Mouse (Mus musculus) kidney, postnatal 14 days (tissue): ENCODE measurements at regions not wholly inside any gene's neighbourhood (a gene's known extent, or its start where the extent isn't known, plus 50 kb on each side); places are given as distances from the start of the nearest gene placed in this dataset.
A peak's percentile ranks its signal among the peaks of the same experiment; 100 is the strongest.

Source experiments
- DNase-seq: peaks from one replicate; pipeline ENCODE4 v3.0.0; 2022; ENCODE audit warnings: mixed read lengths

DNA sequence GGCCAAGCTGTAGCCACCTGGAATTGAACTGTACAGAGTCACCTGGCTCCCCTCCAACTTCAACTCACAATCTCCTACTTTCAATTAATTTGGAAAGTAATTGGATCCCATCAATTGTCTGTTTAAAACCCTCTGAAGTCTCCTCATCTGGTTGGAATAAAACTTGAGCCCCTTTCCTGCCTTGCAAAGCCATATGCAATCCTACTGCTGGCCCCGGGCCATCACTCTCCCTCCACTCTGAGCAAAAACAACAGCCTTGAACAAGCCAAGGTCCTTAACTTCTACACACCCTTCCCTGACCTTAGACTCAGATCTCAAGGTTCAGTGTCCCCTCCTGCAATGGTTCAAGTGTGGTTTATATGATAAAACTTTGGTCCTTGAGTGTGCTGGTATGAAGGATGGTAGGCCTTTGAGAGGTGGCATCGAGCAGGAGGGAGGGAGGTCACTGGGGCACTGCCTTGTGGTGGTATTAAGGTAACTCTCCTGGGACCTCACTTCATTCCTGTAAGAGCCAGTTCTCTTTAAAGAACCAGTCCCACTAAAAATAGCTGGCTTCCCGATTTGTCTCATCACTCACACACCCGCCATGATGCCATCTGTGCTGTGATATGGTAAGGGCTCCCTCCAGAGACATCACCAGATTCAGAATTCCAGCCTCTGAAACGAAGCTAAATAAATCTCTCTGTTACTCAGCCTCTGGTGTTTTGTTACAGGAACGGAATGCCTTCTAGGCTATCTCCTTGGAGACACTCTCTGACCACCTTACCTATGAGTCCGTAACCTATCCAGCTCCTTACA is 112.0 kb upstream of the Zmiz1 start:
- DNase-seq: no peak

GRCm38 (mm10) chr14:25350282-25350964 is 108.6 kb upstream of the Zmiz1 start:
- no peak for DNase-seq

GRCm38 (mm10) chr14:25353804-25354203 is 105.2 kb upstream of the Zmiz1 start:
- peak; percentile 64 for DNase-seq

DNA sequence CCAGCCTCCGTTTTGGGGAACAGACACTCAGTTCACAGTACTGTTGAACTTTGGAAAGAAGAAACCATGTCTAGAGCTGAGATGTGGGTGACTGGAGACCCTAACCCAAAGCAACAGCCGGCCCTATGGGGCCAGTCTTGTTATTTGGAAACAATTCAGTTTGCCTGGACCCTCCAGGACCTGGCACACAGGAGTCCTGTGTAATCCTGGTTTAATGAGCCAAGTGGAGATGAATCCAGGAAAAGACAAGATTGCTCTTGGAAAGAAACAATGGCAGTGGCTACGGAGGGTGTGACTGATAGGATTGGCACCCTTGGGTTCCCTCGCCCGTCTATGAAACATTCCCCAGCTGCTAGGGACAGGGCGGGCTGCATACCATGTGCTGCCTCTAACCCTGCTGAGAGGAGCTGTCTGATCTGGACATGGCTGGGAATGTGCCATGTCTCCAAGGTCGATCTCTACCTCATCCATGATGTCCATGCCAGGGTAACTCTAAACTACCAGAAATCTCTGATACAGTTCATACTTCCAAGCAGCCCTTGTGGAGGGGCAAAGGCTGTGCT is 104.6 kb upstream of the Zmiz1 start:
- no peak for DNase-seq

DNA sequence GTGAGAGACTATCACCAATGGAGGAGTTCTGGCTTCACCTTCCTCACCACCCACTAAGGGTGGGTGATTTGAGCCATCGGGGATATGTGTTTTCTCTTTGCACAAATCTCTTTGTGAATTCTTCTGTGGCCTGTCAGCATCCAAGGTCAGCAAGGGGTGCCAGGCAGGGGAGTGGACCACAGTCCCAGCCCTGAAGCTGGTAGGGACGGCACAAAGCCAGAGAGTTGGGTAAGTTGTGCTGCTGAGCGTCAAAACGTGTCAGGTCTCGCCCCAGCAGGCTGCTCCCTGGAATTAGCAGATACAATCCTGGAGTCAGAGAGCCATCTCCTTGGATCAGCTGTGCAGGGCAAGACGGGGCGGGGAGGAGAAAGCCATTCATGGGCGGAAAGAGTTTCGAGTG is 101.2 kb upstream of the Zmiz1 start:
- no peak for DNase-seq

DNA sequence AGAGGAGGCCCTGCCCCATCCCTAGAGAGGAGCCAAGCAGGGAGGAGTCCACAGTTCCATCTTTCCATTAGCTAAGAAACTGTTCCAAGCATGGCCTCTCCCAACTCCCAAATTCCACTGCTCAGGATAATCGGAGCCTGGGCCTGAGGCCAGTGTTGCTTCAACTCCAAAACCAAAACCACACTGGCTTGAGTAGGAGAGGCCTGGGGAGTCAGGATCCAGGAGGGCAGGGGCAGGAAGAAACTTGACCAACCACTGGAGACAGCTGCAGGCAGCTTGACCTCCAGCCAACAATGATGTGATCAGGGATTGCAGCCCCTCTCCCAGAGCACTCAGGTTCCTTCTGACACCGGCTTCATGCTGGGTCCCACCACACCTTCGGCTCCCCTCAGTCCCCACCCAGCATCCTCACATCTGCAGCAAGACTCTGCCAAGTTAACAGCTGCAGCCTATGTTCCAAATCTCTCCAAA is 99.1 kb upstream of the Zmiz1 start:
- no peak for DNase-seq

DNA sequence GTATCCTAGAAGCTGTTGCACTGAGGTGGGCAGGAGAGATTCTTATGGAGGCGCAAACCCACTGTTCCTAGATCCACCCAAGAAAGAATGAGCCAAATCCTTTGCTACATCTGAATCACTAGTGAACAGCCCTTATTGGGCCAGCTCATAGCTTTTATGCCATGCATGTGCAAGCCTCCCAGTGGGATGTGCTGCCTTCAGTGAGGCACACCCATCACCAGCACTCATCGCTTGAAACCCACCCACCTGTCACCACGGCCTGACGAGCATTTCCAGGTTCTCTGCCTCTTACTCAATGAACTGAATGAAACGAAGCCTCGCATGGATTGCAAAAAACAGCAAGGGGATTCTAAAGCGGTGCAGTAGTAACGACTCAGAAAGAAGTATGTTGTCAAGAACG is 98.3 kb upstream of the Zmiz1 start:
- no peak for DNase-seq

- no peak for DNase-seq
Measured at GRCm38 (mm10) chr14:25361129-25361528, 97.9 kb upstream of the Zmiz1 start.

DNA sequence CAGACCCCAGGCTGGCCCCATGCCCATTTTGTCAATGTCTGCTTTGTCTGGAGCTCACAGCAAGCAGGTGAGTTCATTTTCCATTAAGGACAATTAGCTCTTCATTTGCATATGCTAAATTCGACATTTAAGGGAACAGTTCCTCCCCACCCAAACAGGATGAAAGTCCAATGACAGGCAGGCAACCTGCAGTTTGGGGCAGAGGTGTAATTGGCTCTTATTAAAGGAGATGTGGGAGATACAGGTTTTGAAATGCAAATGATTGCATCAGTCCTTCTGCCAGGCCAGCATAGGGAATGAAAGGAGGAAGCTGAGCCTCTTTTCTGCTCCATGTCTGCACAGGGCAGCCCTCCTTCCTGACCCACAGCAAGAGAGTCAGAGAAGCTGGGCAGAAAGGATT is 96.2 kb upstream of the Zmiz1 start:
- DNase-seq: no peak

GRCm38 (mm10) chr14:25365226-25365800 is 93.7 kb upstream of the Zmiz1 start:
- DNase-seq: peak; percentile 36

DNA sequence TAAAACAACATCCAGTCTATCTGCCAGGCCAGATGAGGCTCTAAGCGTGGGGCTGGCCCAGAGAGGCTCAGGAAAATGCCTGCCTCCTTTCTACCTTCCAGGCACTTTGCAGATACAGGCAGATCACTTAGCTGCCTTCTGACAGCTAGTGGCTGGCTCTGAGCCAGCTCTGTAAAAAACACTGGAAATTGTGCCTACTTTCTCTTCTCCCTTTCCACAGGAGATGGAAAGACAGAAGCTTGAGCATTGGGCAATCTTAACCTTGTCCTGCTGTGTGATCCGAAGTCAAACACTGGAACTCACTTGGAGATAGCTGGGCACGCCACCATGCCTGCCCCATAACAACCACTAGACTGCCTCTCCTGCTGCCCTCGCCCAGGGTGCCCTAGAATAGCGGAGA is 93.0 kb upstream of the Zmiz1 start:
- no peak for DNase-seq

DNA sequence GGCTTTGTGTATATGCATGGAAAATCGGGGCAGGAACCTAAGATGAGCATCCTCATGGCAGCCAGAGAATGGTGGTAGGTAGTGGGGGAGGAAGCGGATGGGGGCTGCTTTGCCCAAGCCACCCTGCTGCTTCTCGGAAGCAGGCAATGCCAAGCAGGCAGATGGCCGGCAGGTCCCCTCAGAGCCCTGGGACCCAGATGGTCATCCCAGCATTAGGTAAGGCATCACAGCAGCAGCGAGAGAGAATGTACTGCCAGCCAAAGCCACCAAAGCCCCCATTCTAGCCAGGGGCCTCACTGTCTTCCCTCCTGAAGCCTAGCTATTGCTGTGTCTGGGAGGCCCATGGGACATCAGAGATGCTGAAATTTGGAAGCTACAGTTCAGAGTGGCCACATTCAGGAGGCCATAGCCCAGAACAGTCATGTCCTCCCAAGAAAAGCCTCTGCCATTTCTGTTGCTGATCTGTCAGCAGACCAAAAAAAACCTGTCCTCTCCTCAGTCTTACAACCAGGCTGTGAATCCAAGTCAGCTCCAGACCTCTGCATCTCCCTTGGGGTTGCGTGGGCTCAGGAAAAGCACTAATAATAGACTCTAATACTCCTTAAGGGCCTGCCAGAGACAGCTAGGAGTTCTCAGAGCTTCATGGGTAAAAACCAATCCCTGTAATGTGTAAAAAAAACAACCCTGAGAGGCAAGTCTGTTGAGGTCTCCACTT is 88.5 kb upstream of the Zmiz1 start:
- DNase-seq: no peak

- no peak for DNase-seq
Measured at GRCm38 (mm10) chr14:25371021-25371400, 88.0 kb upstream of the Zmiz1 start.

GRCm38 (mm10) chr14:25371661-25372060 is 87.3 kb upstream of the Zmiz1 start:
- peak; percentile 63 for DNase-seq

- no peak for DNase-seq
Measured at GRCm38 (mm10) chr14:25372581-25372980, 86.4 kb upstream of the Zmiz1 start.

GRCm38 (mm10) chr14:25373167-25373566 is 85.8 kb upstream of the Zmiz1 start:
- DNase-seq: no peak

- peak; percentile 23 for DNase-seq
Measured at GRCm38 (mm10) chr14:25375001-25375400, 84.0 kb upstream of the Zmiz1 start.

- no peak for DNase-seq
Measured at GRCm38 (mm10) chr14:25377091-25377490, 81.9 kb upstream of the Zmiz1 start.

DNA sequence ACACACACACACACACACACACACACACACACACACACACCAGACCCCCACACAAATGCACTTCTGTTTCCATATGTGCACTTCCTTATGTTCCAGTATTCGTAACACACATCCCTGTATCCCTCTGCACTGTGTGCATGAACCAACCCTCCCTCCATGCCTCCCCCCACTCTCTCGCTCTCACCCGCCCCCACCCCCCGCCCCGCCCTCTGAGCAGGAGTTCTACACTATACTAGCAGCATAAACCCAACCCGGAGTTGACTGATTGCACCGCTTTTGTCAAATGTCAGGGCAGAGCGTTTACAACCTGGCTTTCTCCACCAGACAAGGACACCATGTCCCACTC is 81.5 kb upstream of the Zmiz1 start:
- no peak for DNase-seq

- peak; percentile 91 for DNase-seq
Measured at GRCm38 (mm10) chr14:25377900-25378716, 80.9 kb upstream of the Zmiz1 start.

GRCm38 (mm10) chr14:25378717-25379224 is 80.2 kb upstream of the Zmiz1 start:
- DNase-seq: peak; percentile 41
